Mouse (Mus musculus) MEL (cell line): ENCODE data around the gene Scap. TPM values are rescaled to one million over a fixed set of nuclear protein-coding genes. Genes with fewer than 3 reads are reported as not detected.
A peak's percentile ranks its signal among the peaks of the same experiment; 100 is the strongest.

Experiments used
- DNase-seq: peaks from one replicate; pipeline ENCODE4 v3.0.0; 2011; ENCODE audit warnings: low read depth, low spot score
- H3K27ac ChIP-seq: 2 replicates; pipeline ENCODE4 v1.5.1; 2012; ENCODE audit warnings: low read depth, mild to moderate bottlenecking, control low read depth, low read length, moderate library complexity; ENCODE audit not compliant: control insufficient read depth
- H3K27me3 ChIP-seq, 2 experiments: fragments of 150-350 bp in 1 of 2; sonication (generic) in 1 of 2; 2 replicates each; pipeline ENCODE4 v1.6.1; 2012; ENCODE audit warnings: low read length in 2 of 2, mild to moderate bottlenecking in 2 of 2, improper control_type of control experiment in 1 of 2, moderate library complexity in 1 of 2; ENCODE audit not compliant: insufficient read depth in 2 of 2, control insufficient read depth in 1 of 2
- H3K36me3 ChIP-seq, 2 experiments: 2 replicates each; pipeline ENCODE4 v1.6.1; 2012 to 2014; ENCODE audit warnings: low read length in 2 of 2, improper control_type of control experiment in 1 of 2, inconsistent platforms in 1 of 2, mild to moderate bottlenecking in 1 of 2; ENCODE audit not compliant: insufficient read depth in 2 of 2, control insufficient read depth in 1 of 2
- H3K4me1 ChIP-seq, 2 experiments: fragments of 150-350 bp in 1 of 2; sonication (generic) in 1 of 2; 2 replicates each; pipeline ENCODE4 v1.6.1; 2012; ENCODE audit warnings: low read length in 2 of 2, improper control_type of control experiment in 1 of 2, mild to moderate bottlenecking in 1 of 2; ENCODE audit not compliant: insufficient read depth in 2 of 2, control insufficient read depth in 1 of 2
- H3K4me3 ChIP-seq, 2 experiments: fragments of 150-350 bp in 1 of 2; sonication (generic) in 1 of 2; 2 replicates each; pipeline ENCODE4 v1.5.1; 2012; ENCODE audit warnings: low read depth in 2 of 2, low read length in 2 of 2, mild to moderate bottlenecking in 2 of 2, moderate library complexity in 2 of 2, control low read depth in 1 of 2, improper control_type of control experiment in 1 of 2; ENCODE audit not compliant: control insufficient read depth in 1 of 2, insufficient read depth in 1 of 2
- H3K79me2 ChIP-seq: 2 replicates; pipeline ENCODE4 v1.6.1; 2012; ENCODE audit warnings: mild to moderate bottlenecking, low read length, moderate library complexity; ENCODE audit not compliant: control insufficient read depth, poor library complexity, insufficient read depth
- H3K9ac ChIP-seq: 2 replicates; pipeline ENCODE4 v1.6.1; 2012; ENCODE audit warnings: low read depth, mild to moderate bottlenecking, control low read depth, low read length, moderate library complexity; ENCODE audit not compliant: control insufficient read depth, poor library complexity, severe bottlenecking
- H3K9me3 ChIP-seq: fragments of 150-350 bp; sonication (generic); replicated peaks from 2 replicates; pipeline ENCODE4 v1.6.1; 2012; ENCODE audit warnings: mild to moderate bottlenecking, low read length, improper control_type of control experiment, moderate library complexity; ENCODE audit not compliant: insufficient read depth
- CHD1 ChIP-seq: IDR thresholded peaks from 2 replicates; pipeline ENCODE4 v1.6.1; 2012; ENCODE audit warnings: low read depth, mild to moderate bottlenecking, inconsistent platforms, low read length, improper control_type of control experiment
- CHD2 ChIP-seq: IDR thresholded peaks from 2 replicates; pipeline ENCODE4 v1.6.1; 2011; ENCODE audit warnings: low read length, improper control_type of control experiment
- E2F4 ChIP-seq: IDR thresholded peaks from 2 replicates; pipeline ENCODE4 v1.6.1; 2011; ENCODE audit warnings: low read depth, low read length, improper control_type of control experiment, borderline replicate concordance
- ELF1 ChIP-seq: IDR thresholded peaks from 2 replicates; pipeline ENCODE4 v1.6.1; 2014; ENCODE audit warnings: low read depth, mild to moderate bottlenecking, inconsistent platforms, low read length, improper control_type of control experiment, moderate library complexity
- EP300 ChIP-seq, 2 experiments: IDR thresholded peaks; 2 replicates each; pipeline ENCODE4 v1.6.1; 2011; ENCODE audit warnings: improper control_type of control experiment in 2 of 2, low read length in 2 of 2, low read depth in 1 of 2, mild to moderate bottlenecking in 1 of 2
- GABPA ChIP-seq: IDR thresholded peaks from 2 replicates; pipeline ENCODE4 v1.6.1; 2012; ENCODE audit warnings: low read depth, mild to moderate bottlenecking, inconsistent platforms, low read length, improper control_type of control experiment, moderate library complexity
- GATA1 ChIP-seq: IDR thresholded peaks from 2 replicates; pipeline ENCODE4 v1.6.1; 2011; ENCODE audit warnings: low read depth, low read length, improper control_type of control experiment
- JUND ChIP-seq: IDR thresholded peaks from 2 replicates; pipeline ENCODE4 v1.6.1; 2011; ENCODE audit warnings: low read depth, mild to moderate bottlenecking, improper control_type of control experiment, low read length
- MAFK ChIP-seq: IDR thresholded peaks from 2 replicates; pipeline ENCODE4 v1.6.1; 2011; ENCODE audit warnings: low read depth, mild to moderate bottlenecking, low read length, improper control_type of control experiment, borderline replicate concordance
- MAX ChIP-seq: IDR thresholded peaks from 2 replicates; pipeline ENCODE4 v1.6.1; 2011; ENCODE audit warnings: low read length, improper control_type of control experiment
- MAZ ChIP-seq: IDR thresholded peaks from 2 replicates; pipeline ENCODE4 v1.6.1; 2012; ENCODE audit warnings: low read depth, mild to moderate bottlenecking, inconsistent platforms, low read length, improper control_type of control experiment
- MXI1 ChIP-seq: IDR thresholded peaks from 2 replicates; pipeline ENCODE4 v1.6.1; 2011; ENCODE audit warnings: mild to moderate bottlenecking, low read depth, low read length, improper control_type of control experiment
- MYB ChIP-seq: IDR thresholded peaks from 2 replicates; pipeline ENCODE4 v1.6.1; 2011; ENCODE audit warnings: mild to moderate bottlenecking, low read depth, low read length, improper control_type of control experiment
- NELFE ChIP-seq: IDR thresholded peaks from 2 replicates; pipeline ENCODE4 v1.6.1; 2011; ENCODE audit warnings: low read depth, low read length, improper control_type of control experiment
- POLR2A ChIP-seq, 2 experiments: IDR thresholded peaks; 2 replicates each; pipeline ENCODE4 v1.6.1; 2011 to 2012; ENCODE audit warnings: low read length in 2 of 2, mild to moderate bottlenecking in 2 of 2, control low read depth in 1 of 2, improper control_type of control experiment in 1 of 2, low read depth in 1 of 2, moderate library complexity in 1 of 2; ENCODE audit not compliant: control insufficient read depth in 1 of 2, insufficient read depth in 1 of 2, poor library complexity in 1 of 2
- POLR2AphosphoS2 ChIP-seq: IDR thresholded peaks from 2 replicates; pipeline ENCODE4 v1.6.1; 2011; ENCODE audit warnings: low read length, improper control_type of control experiment
- POLR2AphosphoS5 ChIP-seq: IDR thresholded peaks from 2 replicates; pipeline ENCODE4 v1.6.1; 2012; ENCODE audit warnings: low read depth, borderline replicate concordance, mild to moderate bottlenecking, inconsistent platforms, low read length, moderate library complexity, mixed read lengths
- RAD21 ChIP-seq: IDR thresholded peaks from 2 replicates; pipeline ENCODE4 v1.6.1; 2011; ENCODE audit warnings: mild to moderate bottlenecking, low read depth, low read length, improper control_type of control experiment
- SIN3A ChIP-seq: IDR thresholded peaks from 2 replicates; pipeline ENCODE4 v1.6.1; 2012; ENCODE audit warnings: low read length, improper control_type of control experiment, inconsistent platforms
- TCF12 ChIP-seq: IDR thresholded peaks from 2 replicates; pipeline ENCODE4 v1.6.1; 2014; ENCODE audit warnings: low read depth, mild to moderate bottlenecking, inconsistent platforms, low read length, improper control_type of control experiment, moderate library complexity
- UBTF ChIP-seq: IDR thresholded peaks from 2 replicates; pipeline ENCODE4 v1.6.1; 2012; ENCODE audit warnings: low read depth, mild to moderate bottlenecking, inconsistent platforms, low read length, improper control_type of control experiment, moderate library complexity, borderline replicate concordance; ENCODE audit not compliant: insufficient read depth
- USF2 ChIP-seq, 2 experiments: IDR thresholded peaks; 2 replicates each; pipeline ENCODE4 v1.6.1; 2011 to 2012; ENCODE audit warnings: improper control_type of control experiment in 2 of 2, low read length in 2 of 2, borderline replicate concordance in 1 of 2, inconsistent platforms in 1 of 2, low read depth in 1 of 2, mild to moderate bottlenecking in 1 of 2; ENCODE audit not compliant: insufficient read depth in 1 of 2
- ZKSCAN1 ChIP-seq: IDR thresholded peaks from 2 replicates; pipeline ENCODE4 v1.6.1; 2012; ENCODE audit warnings: low read depth, mild to moderate bottlenecking, inconsistent platforms, low read length, improper control_type of control experiment, moderate library complexity
- ZMIZ1 ChIP-seq: IDR thresholded peaks from 2 replicates; pipeline ENCODE4 v1.6.1; 2012; ENCODE audit warnings: low read depth, mild to moderate bottlenecking, inconsistent platforms, low read length, improper control_type of control experiment, moderate library complexity
- polyA plus RNA-seq, 2 experiments: library from polyadenylated mRNA; stranded (reverse) in 1 of 2; unstranded in 1 of 2; fragments of >175 nt in 1 of 2; fragments of >200 nt in 1 of 2; gene quantifications; 2 replicates each; pipeline versions ENCODE4 v1.2.1 to v1.2.4; 2012; ENCODE audit warnings: low replicate concordance in 2 of 2, low read depth in 1 of 2; ENCODE audit not compliant: insufficient read length in 2 of 2, insufficient read depth in 1 of 2, missing spikeins in 1 of 2
- total RNA-seq: library from RNA; depleted of rRNA; stranded (reverse); fragments of 300-350 nt; gene quantifications from 2 replicates; pipeline ENCODE4 v1.2.3, GENCODE M21; 2012

The Scap gene
- total and polyA plus RNA-seq, 3 experiments = 59.4 to 88.8 TPM; not detected in 1

GRCm38 (mm10) chr9:110350612-110351011, 17.5 kb downstream of the Scap start:
- Histone ChIP-seq H3K4me1 (peaks cover 15 to 19% of the 10 kb centered on the region in 2 experiments), H3K9me3 (no peaks in the 10 kb centered on the region), H3K79me2 (0 out of 2 replicates have a peak, but pooled peaks cover 1% of the 10 kb centered on the region), H3K4me3 (no peak overlapping the region), H3K36me3 (peaks cover 2 to 18% of the 10 kb centered on the region in 2 experiments), H3K9ac (no peak overlapping the region), H3K27me3 (no peaks in the 10 kb centered on the region), H3K27ac (no peak overlapping the region)
- no peak for TF ChIP-seq MXI1
- no peak for DNase-seq

- Histone ChIP-seq H3K36me3 (peaks cover 2 to 18% of the 10 kb centered on the region in 2 experiments), H3K4me3 (no peak overlapping the region), H3K9me3 (no peaks in the 10 kb centered on the region), H3K9ac (no peak overlapping the region; the same call in 1 of the 2 replicates), H3K27ac (no peak overlapping the region), H3K27me3 (no peaks in the 10 kb centered on the region), H3K4me1 (peaks cover 15 to 19% of the 10 kb centered on the region in 2 experiments), H3K79me2 (0 out of 2 replicates have a peak, but pooled peaks cover 1% of the 10 kb centered on the region)
- peak; percentile 31 for DNase-seq
- TF ChIP-seq SIN3A (no peak), MAX (no peak), USF2 (IDR thresholded peaks at IDR 0.05; ENCODE audit: borderline replicate concordance in 1 of 2, insufficient read depth in 1 of 2, low read depth in 1 of 2, low read length in 2 of 2) (no peak), ELF1 (no peak)
Measured at GRCm38 (mm10) chr9:110351350-110351749, 18.3 kb downstream of the Scap start.

- peak; percentile 88 for DNase-seq
- TF ChIP-seq E2F4 = no peak
- TF ChIP-seq POLR2A (IDR thresholded peaks at IDR 0.05; ENCODE audit: control insufficient read depth in 1 of 2, insufficient read depth in 1 of 2, low read depth in 1 of 2, low read length in 2 of 2, poor library complexity in 1 of 2) = no peak
- no peak for TF ChIP-seq GABPA
- peak; percentile 31; the same call in 1 of the 2 replicates for TF ChIP-seq JUND
- peak; percentile 98 for TF ChIP-seq GATA1
- no peak for TF ChIP-seq MYB
- no peak for TF ChIP-seq NELFE
- peak; percentile 58 for TF ChIP-seq TCF12
- no peak for TF ChIP-seq USF2 (IDR thresholded peaks at IDR 0.05; ENCODE audit: borderline replicate concordance in 1 of 2, insufficient read depth in 1 of 2, low read depth in 1 of 2, low read length in 2 of 2)
- no peak for TF ChIP-seq ZKSCAN1
- TF ChIP-seq RAD21 = no peak
- no peak for TF ChIP-seq POLR2AphosphoS5
- TF ChIP-seq POLR2AphosphoS2 = no peak
- no peak for TF ChIP-seq CHD2
- 0 out of 2 replicates have a peak, but pooled peaks have one; percentile 67 for TF ChIP-seq CHD1
- TF ChIP-seq ZMIZ1 = no peak
- 0 out of 2 replicates have a peak, but pooled peaks have one; percentile 49 for TF ChIP-seq MXI1
- peak; percentile 57 to 95; a peak in 3 of 4 replicates for TF ChIP-seq EP300 (IDR thresholded peaks at IDR 0.05; ENCODE audit: low read depth in 1 of 2, low read length in 2 of 2)
- no peak for TF ChIP-seq MAFK
- TF ChIP-seq UBTF = no peak
- peak; percentile 74 for TF ChIP-seq MAZ
Measured at GRCm38 (mm10) chr9:110351932-110352632, 19.0 kb downstream of the Scap start.

More at GRCm38 (mm10) chr9:110351932-110352632, 19.0 kb downstream of the Scap start:
- Histone ChIP-seq H3K27me3 (no peaks in the 10 kb centered on the region), H3K79me2 (0 out of 2 replicates have a peak, but pooled peaks cover 1% of the 10 kb centered on the region), H3K9me3 (no peaks in the 10 kb centered on the region), H3K9ac (peak overlapping the region; percentile 3), H3K27ac (peak overlapping the region; percentile 43), H3K4me3 (peak overlapping the region; percentile 11 to 40), H3K36me3 (peaks cover 2 to 18% of the 10 kb centered on the region in 2 experiments), H3K4me1 (peaks cover 15 to 19% of the 10 kb centered on the region in 2 experiments)
